Mouse (Mus musculus) ES-E14 (cell line): ENCODE results near the gene Ect2.

Source experiments
- CHD2 ChIP-seq: IDR thresholded peaks from 2 replicates; pipeline ENCODE4 v1.6.1; 2014; ENCODE audit warnings: mild to moderate bottlenecking, low read depth, low read length, inconsistent platforms
- HCFC1 ChIP-seq: IDR thresholded peaks from 2 replicates; pipeline ENCODE4 v1.6.1; 2012; ENCODE audit warnings: low read length, inconsistent platforms, borderline replicate concordance; ENCODE audit not compliant: insufficient read depth
- ZNF384 ChIP-seq: IDR thresholded peaks from 2 replicates; pipeline ENCODE4 v1.6.1; 2012; ENCODE audit warnings: low read depth, low read length, inconsistent platforms

DNA sequence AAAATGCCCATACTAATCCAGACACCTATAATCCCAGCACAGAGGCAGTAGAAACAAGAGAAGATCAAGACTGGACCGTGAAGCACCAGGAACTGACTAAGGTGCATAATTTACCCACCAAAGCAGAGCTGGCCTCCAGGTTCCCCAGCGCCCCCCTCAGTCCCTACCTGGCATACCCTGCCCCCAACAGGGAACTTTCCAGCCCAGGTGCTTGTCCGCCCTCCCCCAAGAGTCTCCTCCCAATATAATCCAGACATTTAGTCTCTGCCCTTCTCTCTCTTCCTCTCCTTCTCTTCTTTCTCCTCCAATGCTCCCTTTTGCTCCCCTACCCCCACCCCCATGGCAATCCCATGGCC is 2.9 kb upstream of the Ect2 start:
- TF ChIP-seq CHD2 (no peak), HCFC1 (no peak), ZNF384 (no peak)
